Mouse (Mus musculus) spleen, embryonic (tissue): Measurements from ENCODE around the gene Prpf3.

Source experiments
- CTCF ChIA-PET: fragments of 350-600 bp; sonication (Branson Sonifier 250); formaldehyde crosslinking; loops from one replicate; lab custom pipeline; 2022; lab: Charles Lee

The Prpf3 gene

DNA sequence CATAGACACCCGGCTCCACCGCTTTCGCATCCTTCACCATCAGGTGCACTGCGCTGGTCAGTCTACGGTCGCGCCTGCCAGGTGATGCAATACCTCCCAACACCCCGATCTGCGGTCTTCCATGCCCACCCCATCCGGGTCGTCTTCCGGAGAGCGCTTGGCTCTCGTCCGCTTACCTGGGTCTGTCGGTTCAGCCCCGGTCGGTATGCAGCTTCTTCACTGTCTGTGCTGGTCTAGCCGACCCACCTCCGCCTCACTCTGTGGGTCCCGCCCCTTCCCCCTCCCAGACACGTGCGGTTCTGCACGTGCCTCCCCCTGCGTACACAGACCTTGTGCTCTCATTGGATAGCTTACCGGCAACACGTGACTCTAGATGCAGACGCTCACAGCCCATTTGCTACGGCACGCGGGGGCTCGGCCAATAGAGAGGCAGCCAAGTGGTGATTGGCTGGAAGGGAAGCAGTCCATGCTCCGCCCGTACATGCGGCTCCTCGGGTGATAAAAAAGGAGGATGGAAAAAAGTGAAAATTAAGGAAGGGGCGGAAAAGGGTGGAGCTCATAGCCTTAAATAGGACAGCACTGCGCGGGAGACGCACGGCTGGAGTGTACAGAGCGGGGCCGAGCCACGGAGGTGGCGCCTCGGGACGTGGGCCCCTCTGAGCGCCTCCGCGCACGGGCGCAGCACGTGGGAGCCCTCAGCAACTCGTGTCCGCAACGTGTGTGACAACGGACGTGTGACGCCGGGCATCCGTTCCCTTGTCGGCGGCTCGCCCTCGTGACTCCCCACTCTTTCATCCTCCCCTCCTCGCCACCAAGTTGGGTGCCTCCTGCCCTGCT lies 26.5 kb upstream of the Prpf3 start, which contains the start of gene Ciart:
Gene Ciart, minus strand, starts transcription at position 273 of the 837 bp plus-strand sequence.
- CTCF ChIA-PET, result interaction anchor here (0.5 to 1.9 kb wide), 5 partner anchors 11 to 382 kb away, joined by 3 to 10 read pairs (median 4); partner anchors contain the start of gene Aph1a

DNA sequence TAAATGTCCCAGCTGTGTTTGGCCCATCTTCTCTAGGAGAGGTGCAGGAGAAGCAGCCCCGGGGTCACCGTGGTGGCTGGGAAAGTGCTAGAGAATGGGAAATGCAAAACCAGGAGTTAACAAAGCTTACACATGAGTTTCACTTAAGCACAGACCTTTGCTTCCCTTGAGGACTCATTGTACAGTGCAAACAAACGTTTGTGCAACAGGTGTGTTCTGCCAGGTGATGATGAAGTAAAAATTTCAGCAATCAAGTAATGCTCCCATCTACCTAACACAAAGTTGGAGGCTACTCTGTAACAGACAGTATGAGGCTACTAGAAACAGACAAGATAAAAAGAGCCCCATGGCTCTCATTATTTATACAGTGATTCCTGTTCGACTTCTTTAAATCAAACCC lies 23.4 kb upstream of the Prpf3 start:
- CTCF ChIA-PET, result no interaction called here

DNA sequence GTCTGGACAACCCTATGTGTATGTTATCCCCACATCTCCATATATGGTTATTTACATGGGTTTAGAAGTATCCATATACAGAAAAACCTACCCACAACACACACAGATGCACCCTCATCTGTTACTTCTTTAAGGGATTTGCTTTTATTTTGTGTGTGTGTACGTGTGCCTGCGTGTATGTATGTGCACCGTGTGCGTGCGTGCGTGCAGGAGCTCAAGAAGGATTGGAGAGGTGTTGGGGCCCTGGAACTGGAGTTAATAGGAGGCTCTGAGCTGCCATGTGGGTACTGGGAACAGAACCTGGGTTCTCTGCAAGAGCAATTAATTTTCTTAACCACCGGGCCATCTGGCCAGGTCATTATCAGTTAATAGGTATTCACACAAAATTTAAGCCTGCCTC lies 16.4 kb upstream of the Prpf3 start:
- CTCF ChIA-PET, result interaction anchor here (0.5 to 0.9 kb wide), 2 partner anchors 20 to 217 kb away, joined by 3 read pairs; partner anchors contain the start of gene BC028528

DNA sequence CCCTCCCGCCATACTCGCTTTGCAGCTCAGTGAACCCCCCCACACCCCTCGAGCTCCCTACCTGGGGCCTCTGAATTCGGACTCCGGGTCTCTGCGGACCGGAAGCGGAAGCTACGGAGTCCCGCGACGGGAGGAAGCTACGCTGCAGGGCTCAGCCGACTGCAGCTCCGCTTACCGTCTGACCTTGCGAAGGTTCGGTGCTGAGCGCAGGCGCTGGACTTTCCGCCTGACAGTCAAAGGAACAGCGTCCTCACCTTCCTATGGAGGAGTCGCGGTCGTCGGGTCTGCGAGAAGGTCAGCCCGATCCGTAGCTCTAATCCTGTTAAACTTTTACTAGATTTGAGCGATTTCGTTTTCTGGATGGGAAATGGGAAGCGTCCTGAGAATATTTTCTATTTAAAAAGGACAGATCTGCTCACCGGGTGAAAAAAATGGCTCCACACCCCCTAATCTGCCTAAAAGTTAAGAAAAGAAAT lies 15.7 kb upstream of the Prpf3 start, which contains the start of gene Mrps21:
Gene Mrps21, minus strand, starts transcription at position 128 of the 476 bp plus-strand sequence.
- CTCF ChIA-PET, result interaction anchor here (0.5 to 0.9 kb wide), 3 partner anchors 21 to 220 kb away, joined by 3 read pairs; partner anchors contain the start of gene BC028528

DNA sequence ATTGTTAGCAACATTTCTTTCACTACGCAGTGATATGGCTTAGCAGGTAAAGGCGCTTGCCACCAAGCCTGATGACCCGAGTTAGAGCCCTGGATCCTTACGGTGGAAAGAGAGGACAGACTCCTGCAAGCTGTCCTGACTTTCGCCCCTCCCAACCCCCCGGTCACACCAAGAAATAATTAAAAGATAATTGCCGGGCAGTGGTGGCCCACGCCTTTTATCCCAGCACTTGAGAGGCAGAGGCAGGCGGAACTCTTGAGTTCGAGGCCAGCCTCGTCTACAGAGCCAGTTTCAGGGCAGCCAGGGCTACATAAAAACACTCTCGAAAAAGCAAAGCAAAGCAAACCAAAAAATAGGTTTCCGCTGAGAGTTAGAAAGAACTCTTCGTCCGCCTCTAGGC lies 15.3 kb upstream of the Prpf3 start:
- CTCF ChIA-PET, result interaction anchor here (0.6 to 0.9 kb wide), 3 partner anchors 9 to 220 kb away, joined by 3 to 8 read pairs (median 3); partner anchors contain the start of gene BC028528

DNA sequence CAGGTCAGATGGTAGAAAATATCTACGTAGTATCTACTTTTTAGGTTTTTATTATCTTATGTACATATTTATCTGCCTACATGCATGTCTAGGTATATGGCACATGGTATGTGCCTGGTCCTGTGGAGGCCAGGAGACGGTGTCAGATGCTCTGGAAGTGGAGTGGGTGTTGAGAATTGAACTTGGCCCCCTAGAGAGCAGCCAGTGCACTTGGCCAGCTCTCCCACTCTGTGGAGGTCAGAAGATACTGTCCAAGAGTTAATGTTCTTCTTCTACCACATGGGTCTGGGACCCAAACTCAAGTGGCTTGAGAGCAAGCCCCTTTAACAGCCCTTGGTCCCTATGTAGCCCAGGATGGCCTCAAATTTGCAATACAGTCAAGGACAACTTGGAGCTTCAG lies 11.7 kb upstream of the Prpf3 start:
- CTCF ChIA-PET, result no interaction called here

DNA sequence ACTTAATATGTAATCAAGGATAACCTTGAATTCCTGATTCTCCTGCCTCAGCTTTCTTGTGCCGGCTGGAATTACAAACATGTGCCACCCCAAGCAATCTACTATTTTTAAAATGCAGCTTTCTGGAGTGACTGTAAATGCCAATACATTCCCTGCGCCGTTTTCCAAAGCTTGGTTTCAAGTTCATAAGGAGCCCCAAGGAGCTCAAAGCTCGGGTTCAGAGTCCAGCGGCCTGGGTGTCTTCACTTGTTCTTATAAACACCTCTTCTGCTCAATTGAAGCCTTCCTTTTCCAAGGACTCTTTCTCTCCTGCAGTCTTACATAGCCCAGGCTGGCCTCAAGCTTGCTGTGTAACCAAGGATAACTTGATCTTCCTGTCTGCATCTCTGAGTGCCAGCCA lies 10.4 kb upstream of the Prpf3 start:
- CTCF ChIA-PET, result interaction anchor here (0.7 kb wide), 1 partner anchor 351 kb away, joined by 3 read pairs; no protein-coding TSS in a partner anchor

DNA sequence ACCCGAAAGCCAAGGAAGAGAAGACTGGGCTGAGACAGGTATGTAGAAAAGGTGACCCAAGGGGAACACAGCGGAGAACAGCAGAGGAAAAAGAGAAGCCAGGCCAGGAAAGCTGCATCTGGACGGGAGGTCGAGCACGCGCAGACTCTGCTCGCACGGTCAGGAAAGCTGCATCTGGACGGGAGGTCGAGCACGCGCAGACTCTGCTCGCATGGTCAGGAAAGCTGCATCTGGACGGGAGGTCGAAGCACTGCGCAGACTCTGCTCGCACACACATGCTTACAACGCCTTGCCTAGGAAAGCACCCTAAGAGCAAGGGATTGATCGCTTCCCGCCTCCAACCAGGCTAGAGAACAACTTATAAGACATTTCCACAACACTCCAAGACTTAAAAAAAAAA lies 9.9 kb upstream of the Prpf3 start:
- CTCF ChIA-PET, result no interaction called here

DNA sequence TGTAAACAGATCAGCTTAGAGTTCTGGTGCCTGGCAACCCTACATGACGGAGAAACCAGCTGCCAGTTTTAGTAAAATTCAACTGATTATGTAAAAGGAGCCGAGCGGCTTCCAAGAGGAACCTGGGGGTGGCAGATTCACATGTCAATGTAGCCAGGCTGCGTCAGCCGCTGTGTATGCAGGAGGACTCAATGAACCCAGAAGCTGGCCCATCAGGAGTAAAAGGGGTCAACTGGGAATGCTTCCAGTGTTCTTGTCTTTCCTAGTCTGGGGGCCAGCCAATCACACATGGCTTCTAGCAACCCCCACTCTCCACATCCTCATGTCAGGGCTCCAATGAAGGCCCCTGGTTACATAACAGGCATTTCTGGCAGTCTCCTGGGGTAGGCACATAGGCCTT lies 9.4 kb upstream of the Prpf3 start:
- CTCF ChIA-PET, result interaction anchor here (0.7 kb wide), 1 partner anchor 166 kb away, joined by 4 read pairs; no protein-coding TSS in a partner anchor

DNA sequence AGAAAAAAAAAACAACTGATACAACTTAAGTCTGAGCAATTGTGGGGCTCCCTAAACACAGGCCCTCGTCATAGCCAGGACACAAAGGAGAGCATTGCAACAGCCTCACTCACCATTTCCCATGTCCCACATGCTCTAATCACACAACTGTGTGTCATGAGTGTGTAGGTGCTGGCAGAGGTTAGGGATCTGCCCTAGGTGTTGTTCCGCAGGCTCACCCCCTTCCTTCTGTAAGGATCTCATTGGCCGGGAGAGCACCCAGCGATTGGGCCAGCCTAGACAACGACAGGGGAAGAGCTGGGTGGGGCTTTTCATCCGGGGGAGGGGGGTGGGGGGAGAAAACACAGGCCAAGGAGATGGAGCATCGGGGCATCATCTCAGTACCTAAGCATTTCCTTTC lies 7.9 kb upstream of the Prpf3 start:
- CTCF ChIA-PET, result interaction anchor here (0.7 kb wide), 1 partner anchor 44 kb away, joined by 3 read pairs; no protein-coding TSS in a partner anchor

DNA sequence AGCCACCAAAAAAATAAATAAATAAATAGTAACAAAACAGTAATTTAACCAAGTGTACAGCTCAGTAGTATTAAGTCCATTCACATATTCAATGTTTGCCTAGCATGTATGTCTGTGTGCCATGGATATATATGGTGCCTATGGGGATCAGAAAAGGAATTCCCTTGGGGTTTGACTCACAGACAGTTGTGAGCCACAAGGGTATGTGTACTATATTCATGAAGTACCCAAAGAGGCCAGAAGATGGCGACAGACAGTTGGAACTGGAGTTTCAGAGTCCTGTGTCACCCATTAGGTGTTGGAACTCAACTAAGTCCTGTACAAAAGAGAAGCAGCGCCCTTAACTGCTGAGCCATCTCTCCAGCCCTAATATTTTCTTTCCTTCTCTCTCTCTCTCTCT lies 6.1 kb upstream of the Prpf3 start:
- CTCF ChIA-PET, result interaction anchor here (0.6 to 0.7 kb wide), 3 partner anchors 9 to 99 kb away, joined by 3 to 8 read pairs (median 3); no protein-coding TSS in a partner anchor

DNA sequence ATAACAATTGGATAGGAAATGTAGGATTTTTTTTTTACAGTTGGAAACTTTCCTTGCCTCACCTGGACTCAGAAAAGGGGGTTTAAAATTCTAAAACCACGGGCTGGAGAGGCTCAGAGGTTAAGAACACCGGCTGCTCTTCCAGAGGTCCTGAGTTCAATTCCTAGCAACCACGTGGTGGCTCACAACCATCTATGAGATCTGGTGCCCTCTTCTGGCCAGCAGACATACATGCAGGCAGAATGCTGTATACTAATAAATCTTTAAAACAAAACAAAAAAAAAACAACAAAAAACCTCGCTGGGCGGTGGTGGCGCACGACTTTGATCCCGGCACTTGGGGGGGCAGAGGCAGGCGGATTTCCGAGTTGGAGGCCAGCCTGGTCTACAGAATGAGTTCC lies 5.5 kb upstream of the Prpf3 start:
- CTCF ChIA-PET, result interaction anchor here (0.5 to 1.0 kb wide), 3 partner anchors 46 to 375 kb away, joined by 3 to 4 read pairs (median 3); no protein-coding TSS in a partner anchor

DNA sequence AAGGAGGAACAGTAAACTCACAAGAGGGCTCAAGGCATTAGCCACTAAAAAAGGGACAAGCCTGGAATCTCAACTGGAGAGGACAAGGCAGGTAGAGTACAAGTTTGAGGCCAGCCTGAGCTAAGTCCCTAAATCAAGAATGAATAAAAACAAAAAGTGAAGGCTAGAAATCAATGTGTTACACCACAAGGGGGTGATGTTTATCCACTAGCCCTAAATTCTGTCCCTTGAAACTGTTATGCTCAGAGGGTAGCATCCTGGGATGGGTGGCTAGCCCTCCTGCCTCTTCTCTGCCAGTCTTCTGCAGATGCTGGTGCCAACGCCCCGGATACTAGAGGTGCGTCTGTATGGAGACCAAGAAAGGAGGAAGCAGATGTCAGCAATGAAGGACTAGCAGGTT lies 4.6 kb upstream of the Prpf3 start:
- CTCF ChIA-PET, result no interaction called here

DNA sequence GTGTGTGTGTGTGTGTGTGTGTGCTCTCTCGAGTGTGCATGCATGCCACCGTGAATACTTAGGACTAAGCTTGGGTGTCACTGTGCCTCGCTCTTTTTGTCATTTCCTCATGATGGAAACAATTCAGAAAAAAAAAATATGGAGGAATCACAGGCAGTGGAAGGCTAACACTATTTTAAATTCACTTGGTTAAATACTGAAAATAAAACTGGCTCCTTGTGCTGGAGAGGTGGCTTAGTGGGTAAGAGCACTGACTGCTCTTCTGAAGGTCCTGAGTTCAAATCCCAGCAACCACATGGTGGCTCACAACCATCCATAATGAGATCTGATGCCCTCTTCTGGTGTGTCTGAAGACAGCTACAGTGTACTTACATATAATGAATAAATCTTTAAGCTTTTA lies 2.6 kb upstream of the Prpf3 start:
- CTCF ChIA-PET, result interaction anchor here (0.6 kb wide), 1 partner anchor 77 kb away, joined by 3 read pairs; no protein-coding TSS in a partner anchor

DNA sequence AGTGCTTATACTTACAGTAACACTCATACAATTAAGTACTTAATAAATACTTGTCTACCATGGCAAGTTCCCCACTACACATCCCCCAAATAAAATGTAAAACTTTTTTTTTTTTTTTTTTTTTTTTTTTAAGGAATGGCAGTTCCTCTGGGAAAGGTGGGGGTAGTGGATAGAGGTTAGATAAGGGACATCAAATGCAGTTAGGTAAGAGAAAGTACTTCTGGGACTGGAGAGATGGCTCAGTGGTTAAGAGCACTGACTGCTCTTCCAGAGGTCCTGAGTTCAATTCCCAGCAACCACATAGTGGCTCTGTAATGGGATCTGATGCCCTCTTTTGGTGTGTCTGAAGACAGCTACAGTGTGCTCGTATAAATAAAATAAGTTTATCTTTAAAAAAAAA lies 1.4 kb upstream of the Prpf3 start:
- CTCF ChIA-PET, result interaction anchor here (0.6 kb wide), 1 partner anchor 74 kb away, joined by 6 read pairs; no protein-coding TSS in a partner anchor

DNA sequence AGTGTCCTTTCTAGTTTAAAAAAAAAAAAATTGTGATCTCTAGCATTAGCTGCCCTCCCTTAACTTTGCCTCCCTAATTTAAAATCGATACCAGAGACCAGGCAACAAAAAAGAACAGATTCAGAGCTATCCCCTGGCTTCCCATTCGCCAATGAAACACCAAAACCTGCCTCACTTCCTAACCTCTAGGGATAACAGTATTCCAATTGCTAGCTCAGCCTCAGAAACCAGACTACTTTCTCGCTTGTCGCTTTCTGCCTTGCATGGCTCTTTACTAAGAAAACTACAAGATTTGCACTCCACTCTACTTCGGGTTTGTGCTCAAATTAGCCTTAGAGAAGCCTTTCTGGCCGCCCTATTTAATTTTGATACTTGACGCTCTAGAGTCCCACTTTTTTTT lies 430 bp upstream of the Prpf3 start:
- CTCF ChIA-PET, result interaction anchor here (0.6 kb wide), 2 partner anchors 98 to 738 kb away, joined by 6 to 7 read pairs; partner anchors contain the start of gene Polr3gl

DNA sequence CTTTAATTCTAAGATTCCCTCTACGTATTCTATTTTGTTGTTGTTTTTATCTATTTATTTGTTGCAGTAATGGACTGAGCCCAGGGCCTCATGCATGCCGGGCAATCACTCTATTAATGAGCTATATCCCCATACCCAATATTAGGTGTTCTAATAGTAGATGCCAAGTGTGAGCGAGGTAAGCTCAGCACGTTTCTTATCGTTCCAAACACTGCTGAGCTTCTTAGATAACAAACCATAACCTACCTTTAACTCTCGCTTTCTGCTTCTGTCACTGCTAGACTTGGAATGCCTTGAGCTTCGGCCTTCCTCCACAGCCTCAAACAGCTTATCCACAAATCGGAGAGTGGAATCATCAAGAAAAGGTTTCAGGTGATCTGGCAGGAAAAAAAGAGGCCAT lies 4.4 kb downstream of the Prpf3 start:
- CTCF ChIA-PET, result interaction anchor here (0.7 kb wide), 1 partner anchor 12 kb away, joined by 3 read pairs; no protein-coding TSS in a partner anchor

DNA sequence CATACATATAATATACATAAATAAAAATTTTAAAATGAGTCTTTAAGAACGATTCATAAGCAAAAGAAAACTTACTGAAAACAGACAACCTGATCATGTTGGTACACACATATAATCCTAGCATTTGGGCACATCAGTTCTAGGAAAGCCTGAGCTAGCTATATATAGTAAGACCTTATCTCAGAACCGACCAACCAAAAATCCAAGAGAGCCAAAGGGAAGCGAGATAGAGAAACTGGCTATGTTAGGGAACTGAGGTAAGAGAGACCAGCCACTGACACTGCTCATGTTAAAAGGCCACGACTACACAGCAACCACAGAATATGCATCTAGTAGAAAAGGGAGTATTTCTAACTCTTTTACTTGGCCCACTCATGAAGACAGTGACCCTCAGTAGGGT lies 5.1 kb downstream of the Prpf3 start:
- CTCF ChIA-PET, result interaction anchor here (0.7 kb wide), 2 partner anchors 11 to 156 kb away, joined by 3 to 4 read pairs; no protein-coding TSS in a partner anchor

DNA sequence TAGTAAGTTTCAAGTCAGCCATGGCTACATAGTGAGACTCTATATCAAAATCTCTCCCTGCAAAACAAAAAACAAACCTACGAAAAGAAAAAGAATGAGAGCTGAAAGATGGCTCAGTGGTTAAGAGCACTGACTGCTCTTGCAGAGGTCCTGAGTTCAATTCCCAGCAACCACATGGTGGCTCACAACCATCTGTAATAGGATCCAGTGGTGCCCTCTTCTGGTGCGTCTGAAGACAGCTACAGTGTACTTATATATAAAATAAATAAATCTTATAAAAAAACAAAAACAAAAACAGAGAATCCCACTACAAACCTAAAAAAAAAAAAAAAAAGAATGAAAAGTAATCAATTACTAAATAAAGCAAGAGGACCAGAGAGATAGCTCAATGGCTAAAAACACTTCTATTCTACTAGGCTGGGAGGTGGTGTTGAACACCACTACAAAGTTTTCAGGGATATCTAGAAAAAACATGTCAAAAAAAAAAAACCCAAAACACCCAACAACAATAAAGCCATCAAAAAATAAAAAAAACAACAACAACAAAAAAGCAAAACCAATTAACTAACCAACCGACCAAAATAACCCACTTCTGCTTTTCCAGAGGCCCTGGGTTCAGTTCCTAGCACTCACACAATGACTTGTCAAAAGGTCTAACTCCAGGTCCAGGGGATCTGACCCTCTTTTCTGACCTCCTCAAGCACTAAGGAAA lies 13.0 kb downstream of the Prpf3 start:
- CTCF ChIA-PET, result interaction anchor here (1.2 kb wide), 1 partner anchor 63 kb away, joined by 4 read pairs; no protein-coding TSS in a partner anchor

DNA sequence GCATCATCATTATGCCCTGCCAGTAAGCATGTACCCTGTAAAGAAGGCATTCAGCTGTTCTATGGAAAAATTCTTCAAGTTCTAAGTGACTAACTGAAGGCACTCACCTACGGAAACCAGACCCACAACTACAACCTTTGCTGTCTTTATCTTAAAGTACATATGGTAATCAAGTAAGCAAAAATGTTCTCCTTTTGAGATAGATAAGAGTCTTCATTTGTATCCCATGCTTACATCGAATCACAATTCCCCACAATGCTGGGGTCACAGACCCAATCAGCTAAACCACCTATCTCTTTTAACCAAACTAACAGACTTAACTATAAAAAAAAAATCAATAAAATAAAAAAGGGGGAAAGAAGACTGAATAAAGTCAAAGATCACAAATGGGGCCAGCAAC lies 16.4 kb downstream of the Prpf3 start:
- CTCF ChIA-PET, result interaction anchor here (0.7 kb wide), 1 partner anchor 12 kb away, joined by 3 read pairs; no protein-coding TSS in a partner anchor

DNA sequence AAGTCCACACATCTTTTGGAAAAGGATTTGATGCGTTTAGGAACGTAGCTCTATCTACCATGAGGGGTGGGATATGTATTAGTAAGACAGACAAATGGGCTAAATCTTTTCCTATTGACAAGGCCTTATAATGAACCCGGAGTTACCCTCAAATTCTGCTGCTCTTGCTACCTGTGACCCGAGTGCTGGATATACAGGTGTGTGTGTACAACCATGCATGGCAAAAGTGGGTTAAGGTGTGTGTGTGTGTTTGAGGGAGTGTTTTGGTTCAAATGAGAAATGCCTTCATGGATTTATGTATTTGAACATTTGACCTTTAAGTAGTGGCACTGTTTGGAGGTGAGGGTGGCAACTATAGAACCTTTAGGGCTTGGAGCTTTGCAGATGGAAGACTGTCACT lies 26.6 kb downstream of the Prpf3 start:
- CTCF ChIA-PET, result interaction anchor here (0.5 kb wide), 1 partner anchor 14 kb away, joined by 6 read pairs; no protein-coding TSS in a partner anchor
